Mouse (Mus musculus): Measurements from ENCODE around the gene Pou3f3. TPM values are rescaled to one million over a fixed set of nuclear protein-coding genes. Genes with fewer than 3 reads are reported as not detected.

Gene Pou3f3
- total RNA-seq (2023) = not detected

DNA sequence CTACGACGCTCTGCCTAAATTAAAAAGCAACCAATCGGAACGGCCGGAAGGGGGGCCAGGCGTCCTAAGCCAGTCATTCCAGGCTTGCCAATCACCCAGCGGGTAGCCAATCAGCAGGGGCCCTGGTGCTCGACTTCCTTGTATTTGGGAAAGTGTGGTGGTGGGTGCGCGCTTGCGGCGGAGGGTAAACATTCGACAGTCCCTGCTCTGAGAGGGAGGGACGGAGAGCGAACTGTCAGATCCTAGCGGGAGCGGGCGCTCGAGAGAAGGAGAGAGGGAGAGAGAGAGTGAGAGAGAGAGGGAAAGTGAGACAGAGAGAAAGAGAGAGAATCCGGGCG, at the start of gene Pou3f3:
Gene Pou3f3, plus strand, starts transcription at position 191 of the 338 bp plus-strand sequence.

Other genes starting within 250 kb of the Pou3f3 start
- gene Mrps9, start 155.5 kb downstream of the Pou3f3 start, total RNA-seq (2023) = 56.0 TPM

Data from CD8-positive naive resting alpha-beta T cell, adult 57 days (primary cell).